Mouse (Mus musculus) erythroblast, embryonic 14.5 days (primary cell): ENCODE results near the gene Rhbdl1.

Experiments
- GATA1 ChIP-seq: IDR thresholded peaks from 2 replicates; pipeline ENCODE4 v1.6.1; 2012; ENCODE audit warnings: low read length, inconsistent platforms, mixed read lengths
- TAL1 ChIP-seq: IDR thresholded peaks from 3 replicates; pipeline ENCODE4 v1.6.1; 2012; ENCODE audit warnings: low read length, inconsistent platforms, mixed read lengths

DNA sequence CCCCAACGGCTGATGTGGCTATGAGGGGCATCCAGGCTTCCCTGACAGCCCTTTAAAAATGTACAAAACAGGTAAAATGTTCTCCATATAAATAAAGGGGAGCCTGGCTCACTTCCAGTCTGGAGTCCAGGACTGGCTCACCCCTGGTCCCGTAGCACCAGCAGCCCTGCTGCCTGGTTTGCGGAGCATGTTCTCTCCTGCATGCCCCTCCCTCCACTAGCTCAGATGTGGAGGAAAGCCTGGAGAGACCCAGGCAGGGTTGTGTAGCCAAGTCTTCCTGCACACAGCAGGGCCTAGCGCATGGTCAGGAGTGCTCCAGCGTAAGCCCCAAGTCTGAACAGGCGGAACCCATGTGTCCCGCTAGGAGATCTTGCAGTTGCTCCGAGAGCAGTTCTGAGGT is 46.2 kb upstream of the Rhbdl1 start:
- TF ChIP-seq TAL1 (no peak), GATA1 (no peak)
